Mouse (Mus musculus) left cerebral cortex, postnatal 10 days (tissue): ENCODE data around the gene Tuba4a. TPM values are rescaled to one million over a fixed set of nuclear protein-coding genes. Genes with fewer than 3 reads are reported as not detected.

Experiments used
- DNase-seq, 2 experiments: peaks; one replicate each; pipeline ENCODE4 v3.0.0; 2021 to 2022; ENCODE audit warnings: low spot score in 2 of 2, mixed read lengths in 1 of 2; ENCODE audit errors: extremely low spot score in 1 of 2
- intact Hi-C: fragments of 180-260 bp; cut with DNase I; formaldehyde crosslinking; loops from one replicate; pipeline ENCODE4 v1.15.1; 2025
- total RNA-seq, 2 experiments: library from RNA; stranded (reverse); gene quantifications; 2 replicates each; pipeline ENCODE4 v1.2.3; 2021

Gene Tuba4a
- total RNA-seq, 2 experiments from 2014 or later = 456 to 464 TPM

DNA sequence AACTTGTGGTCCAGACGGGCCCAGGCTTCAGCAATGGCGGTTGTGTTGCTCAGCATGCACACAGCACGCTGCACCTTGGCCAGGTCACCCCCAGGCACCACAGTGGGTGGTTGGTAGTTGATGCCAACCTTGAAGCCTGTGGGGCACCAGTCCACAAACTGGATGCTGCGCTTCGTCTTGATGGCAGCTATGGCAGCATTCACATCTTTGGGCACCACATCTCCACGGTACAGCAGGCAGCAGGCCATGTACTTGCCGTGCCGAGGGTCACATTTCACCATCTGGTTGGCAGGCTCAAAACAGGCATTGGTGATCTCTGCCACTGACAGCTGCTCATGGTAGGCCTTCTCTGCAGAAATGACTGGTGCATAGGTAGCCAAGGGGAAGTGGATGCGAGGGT is 3.9 kb downstream of the Tuba4a start:
- no peak for DNase-seq
- intact Hi-C loops = no loop called here

- DNase-seq = peak; percentile 61 to 66
- intact Hi-C loops = no loop called here
These were observed 4.8 kb downstream of the Tuba4a start for GRCm38 (mm10) chr1:75214886-75215285.

DNA sequence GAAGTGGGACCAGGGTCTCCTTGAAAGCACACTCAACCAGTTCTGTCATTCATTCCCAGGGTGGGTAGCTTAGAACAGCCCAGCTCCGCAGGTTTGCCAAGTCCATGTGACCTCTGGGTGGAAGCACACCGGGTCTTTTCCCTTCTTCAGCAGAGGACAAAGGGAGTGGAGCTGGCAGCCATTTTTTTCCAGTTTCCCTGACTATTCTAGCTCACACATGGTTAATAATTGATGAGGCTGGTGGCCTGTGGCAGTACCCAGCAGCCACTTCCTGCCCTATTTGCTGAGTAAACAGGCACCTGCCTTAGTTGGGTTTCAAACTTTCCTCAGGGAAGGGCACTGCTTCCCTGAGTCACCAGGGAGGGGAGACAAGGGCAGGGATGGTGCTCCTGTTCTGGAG is 5.2 kb downstream of the Tuba4a start:
- intact Hi-C loops = no loop called here
- DNase-seq = no peak

DNA sequence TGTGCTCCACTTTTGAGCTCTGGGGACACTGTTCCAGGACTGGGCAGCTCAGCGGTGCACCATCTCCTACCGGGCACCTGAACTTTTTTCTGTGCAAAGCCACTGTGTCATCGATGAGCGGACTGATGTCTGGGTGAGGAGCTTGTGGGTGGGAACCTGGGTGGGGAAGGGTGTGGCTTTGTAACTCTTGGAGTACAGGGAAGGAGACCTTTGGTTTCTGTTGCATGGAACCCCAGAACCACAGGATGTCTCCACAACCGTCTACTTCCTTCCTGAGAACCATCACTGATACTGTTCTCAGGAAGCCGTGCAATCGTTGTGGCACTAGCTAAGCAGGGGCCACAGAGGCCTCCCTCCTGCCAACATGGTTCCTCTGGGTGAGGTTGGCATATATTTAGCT is 6.6 kb downstream of the Tuba4a start:
- intact Hi-C loops = no loop called here
- DNase-seq = no peak

DNA sequence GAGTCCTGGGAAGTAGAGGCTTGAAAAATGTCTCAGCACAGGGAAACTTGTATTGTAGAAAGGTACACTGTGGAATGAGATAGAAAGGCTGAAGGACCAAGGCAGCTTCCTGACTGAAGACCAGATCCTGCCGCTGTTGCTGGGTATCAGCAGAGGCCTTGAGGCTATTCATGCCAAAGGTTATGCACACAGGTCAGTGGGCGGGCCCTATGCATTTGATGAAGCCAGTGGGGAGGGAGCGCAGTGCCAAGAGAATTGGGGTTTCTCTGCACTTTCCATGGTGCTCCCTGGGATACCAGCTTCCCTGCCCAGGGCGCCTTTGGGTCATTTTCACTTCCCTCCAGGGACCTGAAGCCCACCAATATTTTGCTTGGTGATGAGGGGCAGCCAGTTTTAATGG is 7.1 kb downstream of the Tuba4a start:
- no peak for DNase-seq
- intact Hi-C loops = no loop called here

DNA sequence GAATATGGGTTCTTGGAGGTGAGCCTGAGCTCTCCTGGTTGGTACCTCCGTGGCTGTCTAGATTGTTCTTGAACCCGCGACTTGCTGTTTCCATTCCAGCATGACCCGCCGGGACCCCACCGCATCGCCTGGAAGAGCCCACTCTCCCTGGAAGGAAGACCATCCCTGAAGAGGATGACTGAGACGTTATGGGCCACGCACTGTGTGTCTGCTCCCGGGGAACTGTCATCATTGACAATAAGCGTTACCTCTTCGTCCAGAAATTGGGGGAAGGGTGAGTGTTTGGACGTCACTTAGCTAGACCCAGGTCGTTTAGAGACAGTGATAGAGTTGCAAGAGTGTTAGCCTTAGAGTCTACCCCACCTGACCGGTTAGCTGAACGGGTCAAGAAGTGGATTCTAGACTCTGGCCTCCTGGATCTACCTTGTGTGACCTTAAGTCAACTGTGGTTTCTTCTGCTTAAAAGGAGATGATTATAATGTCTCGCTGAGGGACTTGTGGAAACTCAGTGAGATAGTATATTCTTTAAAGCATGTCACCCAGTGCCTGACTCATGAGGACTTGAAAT is 8.4 kb downstream of the Tuba4a start:
- intact Hi-C loops = no loop called here
- no peak for DNase-seq

DNA sequence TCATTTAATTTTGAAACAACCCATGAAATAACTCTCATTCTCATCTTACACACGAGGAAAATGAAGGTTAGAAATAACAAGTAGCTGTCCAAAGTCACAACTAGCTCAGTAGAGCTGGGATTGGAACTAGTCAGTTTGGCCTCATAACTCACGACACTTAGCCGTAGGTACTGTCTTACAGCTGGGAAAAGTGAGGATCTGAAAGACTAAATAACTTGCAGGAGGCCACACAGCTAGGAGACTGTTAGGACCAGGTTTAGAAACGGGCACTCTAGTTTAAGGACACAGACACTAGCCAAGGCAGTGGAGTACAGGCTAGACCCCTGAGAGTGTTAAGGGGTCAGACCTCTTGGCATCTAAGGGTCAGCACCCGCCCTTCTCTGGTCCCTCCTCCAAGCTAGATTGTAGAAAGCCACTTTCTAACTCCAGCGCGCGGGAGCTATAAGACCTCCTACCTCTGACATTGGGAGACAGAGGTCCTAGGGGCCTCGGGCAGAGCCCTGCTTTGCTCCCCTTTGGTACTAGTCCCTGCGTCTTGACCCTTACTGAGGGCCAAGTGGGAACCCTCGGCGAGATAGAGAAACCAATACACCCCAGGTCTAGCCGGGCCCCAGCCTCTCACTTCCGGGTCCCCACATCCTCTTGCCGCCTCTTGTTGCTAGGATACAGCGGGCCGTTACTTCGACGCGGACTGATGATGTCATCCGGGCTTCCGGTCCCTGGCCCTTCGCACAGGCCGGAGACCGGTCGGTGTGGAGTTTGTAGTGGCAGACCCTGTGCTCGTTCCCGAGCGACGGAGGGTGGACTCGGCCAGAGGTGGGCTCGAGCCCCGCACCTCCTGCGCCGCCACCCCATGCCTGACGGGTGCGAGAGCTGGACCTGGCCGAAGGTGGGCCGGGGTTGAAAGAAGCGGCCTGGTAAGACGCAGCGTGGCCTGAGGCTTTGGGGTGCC is 9.3 kb downstream of the Tuba4a start, which contains the start of the genes Glb1l and Stk16:
TSS of gene Glb1l (minus strand) at position 678 of the 952 bp plus-strand sequence.
TSS of gene Stk16 (plus strand) at position 703 of the 952 bp plus-strand sequence.
- intact Hi-C loops = no loop called here

DNA sequence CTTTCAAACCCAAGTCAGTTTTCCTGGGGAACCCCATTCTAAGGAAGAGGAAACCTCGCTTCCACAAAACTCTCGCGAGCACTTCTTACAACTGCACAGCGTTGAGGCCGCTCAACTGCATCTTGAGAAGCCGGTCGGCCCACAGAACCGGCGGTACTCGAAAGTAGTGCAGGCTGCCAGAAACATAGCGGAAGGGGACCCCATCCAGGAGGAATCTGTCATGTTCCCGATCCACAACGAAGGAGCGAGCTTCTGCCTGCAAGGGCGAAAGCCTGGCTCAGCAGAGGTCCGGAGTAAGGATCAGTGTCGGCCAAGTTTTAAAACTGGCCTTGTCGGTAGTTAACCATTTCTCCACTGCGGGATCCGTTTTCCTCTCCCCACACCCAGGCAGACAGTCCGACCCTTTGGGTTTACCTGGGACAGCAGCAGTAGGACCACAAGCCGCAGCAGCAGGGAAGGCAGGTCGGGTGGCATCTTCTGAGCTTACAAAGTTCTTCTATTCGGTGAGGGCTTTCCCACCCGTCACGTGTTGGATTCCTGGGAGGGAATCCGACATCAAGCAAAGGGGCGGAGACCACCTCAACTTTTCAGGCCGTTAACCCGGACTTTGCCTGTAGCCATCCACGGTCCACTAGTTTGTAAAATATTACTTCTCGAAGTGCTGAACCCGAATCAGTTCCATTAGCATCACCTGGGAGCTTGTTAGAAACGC is 10.5 kb downstream of the Tuba4a start:
- peak in 1 of 2 experiments; percentile 49 for DNase-seq
- intact Hi-C loops = no loop called here

More for the DNA sequence above, 9.3 kb downstream of the Tuba4a start, which contains the start of the genes Glb1l and Stk16:
- peak; percentile 97 to 98 for DNase-seq

DNA sequence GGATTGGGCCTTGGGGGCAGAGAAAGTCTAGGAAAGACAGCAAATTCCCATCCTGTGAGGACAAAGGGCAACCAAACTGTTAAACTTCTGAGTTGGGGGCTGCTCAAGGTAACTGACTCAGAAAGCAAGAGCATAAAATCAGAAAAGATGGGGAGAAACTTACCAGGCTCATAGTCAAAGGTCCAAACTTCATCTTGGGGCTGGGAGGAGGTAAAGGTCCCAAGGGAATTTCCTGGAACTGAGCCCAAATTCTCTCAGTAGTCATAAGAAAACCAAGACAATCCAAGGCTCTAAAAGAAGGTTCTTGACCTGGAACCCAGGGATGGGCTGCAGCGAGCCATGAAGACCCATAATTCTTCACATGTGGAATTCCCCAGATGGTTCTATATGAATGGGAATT is 18.4 kb downstream of the Tuba4a start:
- intact Hi-C loops = no loop called here
- no peak for DNase-seq

- no peak for DNase-seq
- intact Hi-C loops = no loop called here
These were observed 27.2 kb downstream of the Tuba4a start for GRCm38 (mm10) chr1:75192452-75192851.

DNA sequence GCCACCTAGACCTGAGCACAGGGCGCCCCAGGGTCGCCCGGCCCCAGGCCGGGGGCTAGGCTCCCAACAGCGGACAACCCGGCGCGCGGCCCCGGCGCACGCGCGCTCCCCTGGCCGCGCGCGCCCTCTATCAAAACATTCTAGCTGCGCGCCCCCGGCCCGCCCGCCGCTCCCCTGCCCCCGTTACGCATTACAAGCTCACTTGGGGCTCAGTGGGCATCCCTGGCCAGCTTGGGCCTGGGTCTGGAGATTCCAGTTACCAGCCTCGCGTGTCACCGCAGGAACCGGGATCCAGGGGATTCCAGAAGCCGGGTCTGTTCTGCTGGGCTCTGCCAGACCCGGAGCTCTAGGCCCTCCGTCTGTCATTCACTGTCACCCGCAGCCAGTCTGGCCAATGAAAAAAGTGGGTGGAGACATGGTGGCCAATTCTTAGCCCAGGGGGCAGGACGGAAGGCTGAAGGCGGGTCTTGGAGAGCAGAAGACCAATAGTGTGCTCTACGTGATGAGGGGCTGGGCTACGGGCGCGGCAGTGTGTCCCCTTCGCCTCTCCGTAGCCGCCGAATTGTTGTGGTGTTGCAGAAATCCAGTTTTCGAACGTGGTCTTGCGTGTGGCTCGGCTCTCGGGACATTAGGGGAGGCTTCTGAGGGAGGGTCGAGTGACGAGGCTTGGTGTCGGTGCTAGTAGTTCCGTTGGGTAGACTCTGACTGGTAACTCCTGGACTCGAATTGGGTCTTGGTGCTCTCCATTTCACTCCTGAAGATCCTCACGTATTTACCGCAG is 27.9 kb downstream of the Tuba4a start, which contains the start of the genes Ankzf1 and Atg9a:
TSS of gene Ankzf1 (plus strand) at position 530 of the 781 bp plus-strand sequence.
TSS of gene Atg9a (minus strand) at position 575 of the 781 bp plus-strand sequence.
- intact Hi-C loops = no loop called here
- DNase-seq = peak; percentile 97

DNA sequence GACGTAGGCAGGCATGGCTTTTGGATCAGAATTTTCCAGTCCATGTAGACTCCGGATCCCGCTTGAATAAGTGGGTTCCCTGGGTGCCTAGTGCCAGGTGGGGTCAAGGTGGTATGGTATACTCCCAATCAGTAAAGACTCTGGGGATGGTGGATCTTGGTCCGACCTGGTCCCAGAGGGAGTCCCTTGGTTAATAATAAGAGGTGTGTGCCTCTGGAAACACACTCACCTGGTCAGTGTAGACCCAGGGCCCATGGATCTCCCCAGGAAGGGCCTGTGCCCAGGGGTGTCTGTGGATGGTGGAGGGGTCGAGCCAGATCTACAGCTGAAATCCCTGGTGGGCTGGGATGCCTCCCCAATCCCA is 28.4 kb downstream of the Tuba4a start:
- DNase-seq = no peak
- intact Hi-C loops = no loop called here

DNA sequence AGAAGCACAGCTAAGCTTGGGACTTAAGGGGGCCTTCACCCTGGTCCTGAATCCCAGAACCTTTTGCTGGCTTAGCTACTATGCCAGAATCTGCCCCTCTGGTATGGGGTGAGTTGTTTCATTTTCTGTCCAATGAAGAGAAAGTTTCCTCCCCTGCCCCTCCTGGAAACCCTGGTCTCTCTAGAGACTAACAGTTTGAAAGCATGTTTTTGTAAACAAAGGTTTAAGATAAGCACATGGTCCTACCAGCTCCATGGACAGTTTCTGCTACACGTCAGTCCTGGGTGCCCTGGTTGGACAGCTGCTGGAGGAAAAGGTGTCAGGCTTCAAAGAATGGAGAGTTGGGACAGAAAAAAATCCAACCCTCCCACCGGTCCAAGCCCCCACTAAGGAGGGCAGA is 29.1 kb downstream of the Tuba4a start:
- no peak for DNase-seq
- intact Hi-C loops = no loop called here

- intact Hi-C loops = no loop called here
- DNase-seq = no peak
These were observed 31.7 kb downstream of the Tuba4a start for GRCm38 (mm10) chr1:75187914-75188483.

- intact Hi-C loops = no loop called here
- no peak for DNase-seq
These were observed 32.5 kb downstream of the Tuba4a start for GRCm38 (mm10) chr1:75187126-75187525.

GRCm38 (mm10) chr1:75185495-75185894 is 34.2 kb downstream of the Tuba4a start:
- DNase-seq = peak in 1 of 2 experiments; percentile 50
- intact Hi-C loops = no loop called here

- intact Hi-C loops = no loop called here
- peak in 1 of 2 experiments; percentile 40 for DNase-seq
These were observed 37.5 kb downstream of the Tuba4a start for GRCm38 (mm10) chr1:75182160-75182559.

DNA sequence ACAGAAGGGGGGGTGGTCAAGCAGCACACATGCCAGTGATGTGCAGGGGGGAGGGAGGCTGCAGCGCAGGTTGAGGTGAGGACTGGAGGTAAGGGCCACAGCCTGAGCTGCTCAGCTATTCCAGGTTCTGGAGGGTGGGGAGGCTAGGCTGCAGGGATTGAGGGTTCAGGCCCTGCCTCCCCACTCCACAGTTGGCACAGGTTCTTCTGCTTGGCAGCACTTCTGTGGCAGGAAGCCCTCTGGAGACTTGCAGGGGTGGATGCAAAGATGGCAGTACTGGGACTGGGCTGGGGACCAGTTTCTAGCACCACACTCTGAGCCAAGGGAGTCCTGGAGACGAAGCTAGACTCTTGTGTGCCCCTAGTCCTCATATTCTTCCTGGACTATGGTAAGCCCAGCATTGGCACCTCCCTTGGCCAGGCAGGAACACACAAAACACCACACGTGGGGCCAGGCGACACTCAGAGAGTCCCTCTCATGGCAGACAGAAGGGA is 38.2 kb downstream of the Tuba4a start:
- intact Hi-C loops = no loop called here

More for the DNA sequence above, 38.2 kb downstream of the Tuba4a start:
- DNase-seq = no peak
